Mouse (Mus musculus) lung, postnatal 14 days (tissue): ENCODE measurements around the gene Pcnx2.

Source experiments
- DNase-seq: peaks from one replicate; pipeline ENCODE4 v3.0.0; 2021

Pcnx2 gene

DNA sequence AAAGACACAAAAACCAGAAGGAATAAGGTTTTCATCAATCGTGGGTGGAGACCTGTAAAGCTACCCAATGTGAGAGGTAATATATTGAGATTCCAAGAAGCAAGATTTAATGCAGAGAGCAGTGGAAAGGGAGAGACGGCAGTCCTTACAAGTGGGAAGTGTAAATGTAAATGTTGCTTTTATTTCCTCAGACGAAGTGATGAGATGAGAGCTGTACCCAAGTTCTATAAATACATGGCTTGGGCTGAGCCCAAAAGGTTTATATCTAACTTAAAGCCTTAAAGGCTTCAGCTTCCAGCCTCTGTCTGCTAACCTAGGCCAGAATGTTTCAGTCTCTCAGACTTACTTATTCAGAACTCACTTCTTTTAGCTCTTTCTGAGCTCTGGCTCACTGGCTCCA, 8.2 kb downstream of the Pcnx2 start:
- DNase-seq = no peak

DNA sequence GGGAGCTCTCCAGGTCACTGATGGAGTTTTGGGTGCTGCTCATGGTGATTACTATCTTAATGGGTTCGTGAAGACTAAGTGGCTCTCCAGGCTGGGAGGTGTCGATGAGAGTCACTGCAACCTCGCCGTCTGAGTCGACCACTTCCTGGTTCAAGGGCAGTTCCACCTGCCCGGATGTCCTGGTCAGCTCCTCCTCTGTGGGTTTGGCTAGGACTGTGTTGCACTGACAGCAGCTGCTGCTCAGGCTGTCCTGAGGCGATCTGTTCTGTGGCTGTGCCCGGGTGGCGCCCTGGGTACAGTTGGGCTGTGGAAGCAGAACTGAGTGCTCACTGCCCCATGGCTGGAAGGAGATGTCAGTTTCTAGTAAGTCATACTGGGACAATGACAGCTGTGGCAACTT, 10.6 kb downstream of the Pcnx2 start:
- DNase-seq = no peak

DNA sequence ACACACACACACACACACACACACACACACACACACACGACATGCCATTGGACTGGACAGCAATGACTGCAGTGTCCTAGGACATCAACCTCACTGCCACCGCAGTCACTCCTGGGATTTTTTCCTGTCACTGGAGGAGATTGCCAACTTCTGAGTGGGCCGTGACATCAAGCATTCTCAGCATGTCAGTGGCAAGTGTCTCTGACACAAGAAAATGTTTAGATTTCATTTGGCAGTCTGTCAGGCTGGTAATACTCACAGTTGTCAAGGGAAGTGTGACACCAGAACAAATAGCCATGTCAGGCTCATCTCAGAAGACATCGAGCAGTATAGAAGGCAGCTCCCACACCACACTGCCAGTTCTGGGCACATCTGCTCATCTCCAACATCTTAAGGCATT, 17.7 kb downstream of the Pcnx2 start:
- no peak for DNase-seq

DNA sequence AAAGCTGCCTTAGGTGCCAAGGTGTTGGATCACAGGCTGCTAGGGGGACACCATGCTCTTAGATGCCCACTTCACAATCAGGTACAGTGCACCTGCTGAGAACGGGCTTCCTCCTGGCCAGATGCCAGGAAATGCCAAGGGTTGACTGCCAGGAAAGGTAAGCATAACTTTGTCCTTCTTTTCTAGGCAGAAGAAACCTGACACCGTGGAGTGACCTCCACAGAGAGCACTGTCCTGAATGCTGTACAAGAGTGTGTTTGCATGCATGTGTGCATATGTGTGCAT, 24.9 kb downstream of the Pcnx2 start:
- peak; percentile 23 for DNase-seq

DNA sequence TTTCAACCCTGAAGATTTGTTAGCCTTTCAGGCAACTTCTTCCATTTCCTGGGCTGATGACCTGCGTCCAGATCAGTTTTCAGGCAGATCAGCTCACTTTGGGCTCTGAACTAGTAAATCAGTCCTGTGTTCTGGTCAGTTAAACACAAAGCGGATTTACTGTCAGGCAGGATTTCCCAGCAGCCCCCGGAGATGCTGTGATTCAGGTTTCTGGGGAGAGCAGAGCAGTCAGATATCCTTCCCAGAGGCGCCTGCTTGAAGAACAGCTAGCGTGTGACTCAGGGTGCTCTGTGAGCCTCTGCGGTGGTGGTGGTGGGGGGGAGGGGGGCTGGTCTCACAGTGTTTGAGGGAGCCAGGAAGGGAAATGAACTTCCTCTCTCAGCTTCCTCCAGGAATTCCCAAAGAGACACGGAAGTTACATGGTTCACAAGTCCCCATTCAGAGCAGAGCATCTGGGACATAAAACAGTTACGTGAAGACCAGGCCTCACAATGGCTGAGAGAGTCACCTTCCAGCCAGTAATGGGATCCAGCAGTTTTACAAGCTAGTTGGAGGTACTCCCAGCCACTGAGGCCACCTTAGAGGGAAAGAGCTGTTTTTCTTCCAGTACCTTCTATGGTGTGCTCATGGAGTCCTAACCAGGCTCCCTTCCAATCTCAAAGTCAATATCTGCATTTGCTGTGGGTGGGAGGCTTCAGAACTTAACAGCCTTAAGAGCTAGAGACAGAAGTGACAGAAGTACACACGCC, 25.4 kb downstream of the Pcnx2 start:
- no peak for DNase-seq

DNA sequence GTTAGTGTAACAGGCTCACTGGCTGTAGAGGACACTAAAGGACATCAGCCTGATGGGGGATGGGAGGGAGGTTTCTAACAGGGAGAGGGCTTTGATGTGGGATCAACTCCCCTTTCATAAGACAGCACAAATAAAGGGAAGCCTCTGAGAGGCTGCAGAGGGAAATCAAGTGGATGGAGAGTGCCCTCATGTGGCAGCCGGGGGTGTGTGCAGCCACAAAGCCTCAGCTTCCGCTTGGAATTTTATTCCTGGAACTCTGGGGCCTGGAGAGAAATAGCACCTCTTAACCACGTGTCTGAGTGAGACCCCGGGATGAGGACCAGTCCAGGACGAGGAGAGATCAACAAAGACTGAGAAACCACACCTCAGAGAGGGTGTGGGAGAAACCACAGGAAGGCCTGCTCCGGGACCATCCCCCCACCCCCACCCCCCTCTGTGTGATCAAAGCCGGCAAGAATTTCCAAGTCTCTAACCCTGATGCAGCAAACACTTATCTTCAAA, 27.2 kb downstream of the Pcnx2 start:
- peak; percentile 77 for DNase-seq

DNA sequence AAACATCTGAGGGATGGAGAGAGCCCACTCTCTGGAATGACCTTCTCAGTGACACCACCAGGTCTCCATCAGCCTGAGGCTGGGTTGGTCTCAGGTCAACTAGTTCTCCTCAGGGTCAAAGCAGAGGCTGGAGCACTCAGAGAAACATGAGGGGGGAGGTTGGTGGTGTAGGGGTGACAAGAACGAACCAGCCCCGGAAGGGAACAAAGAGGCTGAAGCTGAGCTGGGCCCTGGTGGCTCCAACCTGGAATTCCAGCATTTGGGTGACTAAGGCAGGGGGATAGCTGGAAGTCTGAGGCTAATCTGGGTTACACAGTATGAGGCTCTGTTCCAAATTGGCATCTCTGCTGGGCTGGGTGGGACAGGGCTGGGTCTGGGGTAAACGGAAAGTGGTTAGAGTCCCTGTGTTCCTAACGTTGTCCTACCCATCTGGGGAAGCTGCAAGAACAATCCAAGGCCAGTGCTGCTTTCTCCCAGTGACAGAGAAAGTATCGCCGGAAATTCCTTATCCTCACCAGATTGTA, 27.9 kb downstream of the Pcnx2 start:
- DNase-seq = no peak

DNA sequence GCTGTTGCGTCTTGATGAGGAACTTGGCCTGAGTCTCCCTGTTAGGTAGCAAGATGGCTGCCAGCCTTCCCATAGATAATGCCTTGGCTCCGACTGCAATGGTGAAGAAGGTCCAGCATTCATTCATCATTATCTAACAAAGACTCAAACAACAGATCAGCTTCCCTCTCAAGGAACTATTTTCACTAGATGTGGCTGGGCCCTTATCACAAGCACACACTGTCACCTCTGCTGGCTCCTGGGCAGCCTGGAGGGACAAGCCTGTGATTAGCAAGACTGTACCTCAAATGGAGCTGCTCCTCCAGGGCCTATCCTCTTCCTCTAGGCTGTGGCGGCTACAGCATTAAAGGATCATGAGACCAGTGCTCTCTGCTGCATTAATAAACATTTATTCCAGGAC, 28.4 kb downstream of the Pcnx2 start:
- no peak for DNase-seq

DNA sequence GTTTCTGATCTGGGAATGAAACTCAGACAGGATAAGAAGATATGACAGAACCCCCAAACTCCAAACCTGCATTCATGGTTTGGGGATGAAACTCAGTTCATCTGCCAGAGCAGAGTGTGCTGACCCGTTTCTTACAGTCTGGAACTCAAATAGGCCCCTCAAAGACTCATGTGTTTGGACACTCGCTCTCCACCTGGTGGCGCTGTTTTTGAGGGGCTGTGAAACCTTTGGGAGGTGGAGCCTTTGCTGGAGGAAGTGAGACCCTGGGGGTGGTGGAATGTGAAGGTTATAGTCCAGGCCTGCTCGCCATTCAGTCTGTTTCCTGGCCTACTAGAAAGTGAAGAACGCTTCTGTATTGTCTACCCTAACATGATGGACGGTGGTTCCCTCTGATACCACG, 29.6 kb downstream of the Pcnx2 start:
- DNase-seq = no peak

DNA sequence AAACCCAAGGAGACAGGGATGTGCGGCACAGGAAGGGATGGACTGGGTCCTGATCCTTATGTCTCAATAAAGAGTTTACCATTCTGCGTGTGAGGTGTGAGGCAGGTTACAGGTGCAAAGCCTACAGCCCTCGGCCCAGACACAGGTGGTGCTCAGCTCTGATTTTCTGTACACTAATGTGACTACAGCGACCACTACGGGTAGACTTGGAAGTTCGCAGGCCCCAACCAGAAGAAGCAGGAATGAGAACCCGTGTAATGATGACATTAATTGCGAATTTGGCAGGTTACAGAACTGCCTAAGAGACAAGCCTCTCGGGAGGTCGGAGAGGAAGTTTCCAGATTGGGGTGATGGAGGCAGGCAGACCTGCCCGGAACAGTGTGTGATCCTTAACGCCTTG, 32.0 kb downstream of the Pcnx2 start:
- no peak for DNase-seq

DNA sequence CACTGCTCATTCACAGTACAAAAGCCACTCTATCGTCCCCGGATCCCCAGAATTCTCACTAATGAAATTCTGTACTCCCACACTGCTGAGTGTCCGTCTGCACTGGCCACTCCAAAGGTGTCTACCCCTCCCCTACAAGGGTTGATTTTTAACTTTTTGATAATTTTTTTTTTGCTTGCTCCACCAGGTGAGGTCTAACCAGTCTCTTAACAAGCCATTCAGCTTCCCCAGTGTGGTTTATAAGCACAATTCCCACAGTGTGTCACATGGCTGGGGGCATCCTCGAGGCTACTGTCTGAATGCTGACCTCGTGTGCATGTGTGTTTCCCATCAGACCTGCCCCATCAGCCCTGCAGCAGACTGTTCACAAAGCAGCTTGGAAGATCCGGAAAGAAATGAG, 40.9 kb downstream of the Pcnx2 start:
- no peak for DNase-seq

DNA sequence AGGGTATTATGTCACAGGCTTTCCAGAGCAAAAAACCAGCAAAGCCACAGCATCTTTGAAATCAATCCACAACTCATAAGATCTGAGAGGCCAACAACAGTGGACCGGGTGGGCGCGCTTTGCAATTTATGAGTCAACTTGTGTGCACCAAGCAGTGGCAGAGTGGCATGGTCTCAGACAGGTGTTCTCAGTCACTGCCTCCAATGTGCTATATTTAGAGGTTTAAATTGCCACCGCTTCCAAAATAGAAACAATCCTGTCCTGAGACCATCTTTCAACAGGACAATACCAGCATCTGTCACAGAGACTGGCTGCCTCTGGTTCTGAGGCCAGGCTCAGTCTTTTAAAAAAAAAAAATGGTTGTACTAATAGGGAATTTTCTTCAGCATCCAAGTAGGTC, 42.0 kb downstream of the Pcnx2 start:
- no peak for DNase-seq

DNA sequence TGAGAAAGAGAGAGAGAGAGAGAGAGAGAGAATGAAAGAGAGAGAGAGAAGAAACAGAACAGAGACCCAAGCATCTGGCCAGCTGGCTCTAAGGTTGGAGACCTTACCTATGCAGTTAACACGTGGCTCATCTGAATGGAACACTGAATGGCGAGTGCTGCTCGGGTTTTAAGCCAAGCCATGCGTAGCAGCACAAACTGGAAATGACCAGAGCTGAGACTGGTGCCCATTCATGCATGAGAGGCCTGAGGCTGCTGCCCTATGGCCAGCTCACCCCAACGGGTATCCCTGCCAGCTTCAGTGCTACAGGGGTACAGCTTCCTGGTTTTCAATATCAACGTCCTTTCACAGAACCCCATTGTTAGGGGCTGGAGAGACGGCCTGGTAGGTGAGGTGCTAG, 43.7 kb downstream of the Pcnx2 start:
- DNase-seq = no peak

DNA sequence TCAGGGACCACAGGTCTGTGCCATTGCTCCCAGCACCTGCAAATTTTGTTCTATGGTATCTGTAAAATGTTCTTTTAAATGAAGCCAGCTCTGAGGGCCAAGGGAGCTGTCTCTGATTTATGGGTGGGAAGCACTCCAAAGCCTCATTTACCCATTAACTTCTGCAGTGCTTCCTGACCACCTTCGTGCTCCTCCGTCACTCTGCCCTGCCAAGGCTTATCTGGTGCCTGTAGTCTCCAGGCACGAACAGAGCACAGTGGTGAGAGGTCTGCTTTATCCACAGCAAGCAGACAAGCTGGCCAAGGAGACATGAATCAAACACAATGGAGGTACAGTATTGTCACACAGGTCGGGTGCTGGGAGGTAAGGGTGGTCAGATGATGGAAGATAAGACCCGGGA, 44.8 kb downstream of the Pcnx2 start:
- DNase-seq = no peak

DNA sequence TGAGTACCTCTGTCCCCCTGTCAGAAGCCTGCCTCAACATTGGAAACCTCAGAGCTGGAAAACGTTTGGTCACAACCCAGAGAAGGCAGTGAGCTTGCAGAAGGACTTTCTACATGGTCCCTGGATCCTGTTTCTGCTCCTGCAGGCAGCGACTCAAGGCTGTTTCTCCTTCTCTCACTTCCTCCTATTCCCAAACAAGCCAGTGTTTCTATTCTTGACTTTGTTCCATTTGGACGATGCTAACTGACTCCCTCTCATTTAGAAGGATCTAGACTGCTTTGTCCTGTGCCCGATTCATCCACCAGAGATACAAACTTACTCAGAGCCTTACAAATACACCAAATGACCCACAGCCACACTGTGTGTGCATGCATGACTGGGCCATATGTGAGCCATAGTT, 48.9 kb downstream of the Pcnx2 start:
- no peak for DNase-seq

DNA sequence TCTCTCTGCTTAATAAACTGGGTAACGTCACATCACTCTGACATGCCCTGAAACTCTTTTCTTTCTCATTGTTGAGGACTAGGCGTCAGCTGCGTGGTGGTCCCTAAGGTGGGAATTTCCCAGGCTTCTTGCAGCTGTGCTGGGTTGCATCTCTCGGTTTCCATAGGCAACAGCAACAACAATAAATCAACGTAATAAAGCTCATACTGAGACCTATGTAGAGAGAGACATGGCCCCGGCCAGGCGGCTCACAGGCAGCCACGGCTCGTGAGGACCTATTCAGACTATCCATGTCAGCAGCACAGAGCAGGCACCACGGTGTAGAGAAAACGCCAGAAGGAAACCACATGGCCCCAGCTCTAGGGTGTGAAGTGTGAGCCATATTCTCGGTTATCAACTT, 50.3 kb downstream of the Pcnx2 start:
- no peak for DNase-seq

DNA sequence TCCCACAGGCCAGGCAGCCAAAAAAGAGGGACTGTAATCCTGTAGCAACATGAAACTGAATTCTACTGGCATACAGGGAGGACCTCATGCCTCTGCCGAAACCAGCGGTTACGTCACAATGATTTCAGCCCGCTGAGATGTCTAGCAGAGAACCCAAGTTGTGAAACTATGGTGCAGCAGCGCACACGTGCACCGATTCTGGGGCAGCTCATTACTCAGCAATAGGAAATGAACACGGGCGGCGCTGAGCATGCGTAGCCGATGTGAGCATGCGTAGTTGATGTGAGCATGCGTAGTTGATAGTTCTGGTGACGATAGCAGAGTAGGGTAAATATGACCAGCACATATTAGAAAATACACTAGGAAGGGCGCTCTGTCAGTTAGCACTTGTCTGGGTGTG, 52.8 kb downstream of the Pcnx2 start:
- no peak for DNase-seq

DNA sequence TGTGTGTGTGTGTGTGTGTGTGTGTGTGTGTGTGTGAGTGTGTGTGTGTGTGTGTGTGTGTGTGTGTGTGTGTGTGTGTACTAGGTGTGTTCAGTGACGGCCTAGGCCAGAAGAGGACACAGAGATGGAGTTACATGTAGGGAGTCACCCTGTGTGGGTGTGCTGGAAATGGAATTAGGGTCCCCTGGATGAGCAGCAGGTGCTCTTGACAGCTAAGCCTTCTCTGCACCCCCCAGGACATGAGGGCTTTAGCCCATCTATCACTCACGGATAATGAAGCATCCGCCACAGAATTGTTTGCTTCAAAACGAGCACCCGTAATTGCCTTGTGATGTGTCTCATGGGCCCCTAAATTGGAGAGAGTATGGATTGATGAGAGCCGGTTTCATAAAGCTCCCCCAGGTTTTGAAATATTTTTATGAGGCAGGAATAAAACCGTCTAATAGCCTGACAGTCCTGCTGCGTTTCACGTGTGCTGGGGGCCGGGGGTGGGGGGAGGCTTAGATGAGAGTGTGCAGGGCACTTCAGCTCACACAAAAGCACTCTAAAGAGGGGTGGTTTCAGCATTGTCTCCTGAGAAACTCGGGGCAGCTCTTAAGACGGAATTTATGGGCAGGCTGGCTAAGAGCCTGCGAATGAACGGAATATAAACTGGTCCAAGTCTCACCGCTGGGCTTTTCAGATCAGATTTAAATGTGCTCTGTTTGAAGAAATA, 54.8 kb downstream of the Pcnx2 start:
- no peak for DNase-seq

DNA sequence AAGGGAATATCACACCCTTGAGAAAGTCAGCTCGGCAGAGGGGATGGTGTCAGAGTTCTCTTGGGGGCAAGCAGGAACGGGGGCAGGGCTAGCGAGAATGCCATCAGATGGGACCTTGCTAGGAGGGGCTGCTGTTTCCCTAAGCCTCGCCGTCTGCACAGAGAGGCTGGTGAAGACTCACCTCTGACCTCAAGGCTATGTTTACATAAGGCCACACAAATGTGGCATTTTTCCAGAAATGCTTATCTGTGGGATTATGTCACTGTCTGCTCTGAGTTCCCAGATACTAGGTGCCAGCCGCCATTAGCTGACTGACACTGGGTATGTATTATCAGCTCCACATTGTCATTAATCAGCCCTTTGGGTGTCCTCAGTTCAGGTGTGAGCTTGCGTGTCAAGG, 56.0 kb downstream of the Pcnx2 start:
- DNase-seq = no peak

DNA sequence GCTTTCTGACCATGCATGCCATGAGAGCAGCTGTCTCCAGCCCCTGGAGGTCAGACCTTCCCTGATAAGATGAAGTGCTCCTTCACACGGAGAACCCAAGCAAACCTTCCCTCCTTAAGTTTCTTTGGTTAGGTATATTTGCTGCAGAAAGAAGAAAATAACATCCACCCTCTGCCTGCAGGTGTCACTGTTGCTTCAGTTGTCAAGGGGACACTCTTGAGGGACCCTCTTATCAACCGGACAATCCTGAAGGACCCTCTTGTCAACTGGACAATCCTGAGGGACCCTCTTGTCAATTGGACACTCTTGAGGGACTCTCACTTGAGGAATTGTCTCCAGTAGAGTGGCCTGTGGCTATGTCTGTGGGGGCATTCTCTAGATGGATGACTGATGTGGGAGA, 73.4 kb downstream of the Pcnx2 start:
- DNase-seq = no peak

DNA sequence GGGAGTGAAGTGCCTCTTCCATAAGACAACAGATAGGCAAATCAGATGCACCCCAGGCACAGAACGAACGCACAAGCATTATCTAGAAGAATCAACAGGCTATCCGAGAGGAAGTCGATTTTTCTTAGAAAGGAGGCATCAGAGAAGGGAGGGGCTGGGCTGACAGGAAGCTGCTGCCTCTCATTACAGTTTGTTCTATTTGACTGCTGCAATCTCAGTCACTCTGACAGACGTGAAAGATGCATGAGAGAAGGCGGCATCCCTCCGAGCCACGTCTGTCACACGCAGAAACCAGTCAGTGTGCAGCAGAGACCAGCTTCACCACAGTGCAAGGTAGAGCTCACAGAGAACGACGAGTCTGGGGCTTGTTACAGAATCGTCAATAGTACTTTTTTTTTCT, 74.4 kb downstream of the Pcnx2 start:
- no peak for DNase-seq

DNA sequence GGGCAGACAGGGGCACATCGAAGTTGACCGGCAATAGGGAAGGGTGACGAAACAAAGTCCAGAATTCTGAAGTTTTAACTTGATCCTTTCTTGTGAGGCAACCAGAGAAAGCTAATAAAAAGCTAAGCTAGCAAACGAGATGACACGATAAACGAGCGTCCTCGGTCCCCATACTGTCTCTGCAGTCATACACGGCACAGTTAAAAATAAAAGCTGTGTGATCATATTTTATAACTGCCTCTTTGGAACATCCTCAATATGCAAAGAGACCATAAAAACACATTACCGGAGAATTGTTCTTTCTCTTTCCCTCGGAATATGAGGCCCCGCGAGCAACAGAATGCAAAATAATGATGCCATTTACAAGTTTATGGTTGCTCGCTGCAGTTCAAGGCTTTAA, 76.1 kb downstream of the Pcnx2 start:
- no peak for DNase-seq

DNA sequence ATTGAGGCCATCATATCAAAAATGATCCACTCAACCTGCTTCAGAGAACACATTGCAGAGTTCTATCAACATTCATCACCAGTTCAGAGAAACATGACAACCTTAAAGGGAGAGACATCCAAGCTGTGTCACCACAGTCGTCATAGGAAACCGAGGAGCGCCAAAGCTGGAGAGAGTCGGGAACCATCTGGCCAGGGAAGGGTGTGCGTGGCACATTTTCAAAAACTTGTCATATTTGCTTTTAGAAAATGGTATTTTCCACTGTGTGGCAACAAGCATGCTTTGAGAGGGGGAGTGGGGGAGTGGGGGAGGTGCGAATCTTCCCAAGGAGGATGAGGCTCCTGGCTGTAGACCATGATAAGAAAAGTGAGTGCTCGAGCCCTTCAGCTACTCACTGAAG, 78.3 kb downstream of the Pcnx2 start:
- DNase-seq = peak; percentile 66

DNA sequence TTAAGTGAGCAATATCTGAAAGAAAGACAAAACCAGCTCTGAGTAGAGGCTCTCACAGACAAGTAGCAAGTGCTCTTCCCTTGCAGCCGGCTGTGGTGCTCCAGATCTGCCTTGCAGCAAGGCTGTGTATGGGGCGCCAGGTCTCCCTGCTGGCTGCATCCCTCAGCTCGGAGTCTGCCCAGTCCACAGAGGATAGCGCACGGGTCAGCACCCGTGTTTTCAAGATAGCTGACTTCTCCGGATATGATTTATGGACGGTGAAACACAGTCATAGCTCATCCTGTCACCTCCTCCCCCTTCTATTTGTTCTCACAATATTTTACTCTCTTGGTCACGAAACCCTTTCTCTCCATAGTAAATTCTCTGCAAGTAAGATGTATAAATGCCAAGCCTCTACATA, 79.3 kb downstream of the Pcnx2 start:
- DNase-seq = no peak

DNA sequence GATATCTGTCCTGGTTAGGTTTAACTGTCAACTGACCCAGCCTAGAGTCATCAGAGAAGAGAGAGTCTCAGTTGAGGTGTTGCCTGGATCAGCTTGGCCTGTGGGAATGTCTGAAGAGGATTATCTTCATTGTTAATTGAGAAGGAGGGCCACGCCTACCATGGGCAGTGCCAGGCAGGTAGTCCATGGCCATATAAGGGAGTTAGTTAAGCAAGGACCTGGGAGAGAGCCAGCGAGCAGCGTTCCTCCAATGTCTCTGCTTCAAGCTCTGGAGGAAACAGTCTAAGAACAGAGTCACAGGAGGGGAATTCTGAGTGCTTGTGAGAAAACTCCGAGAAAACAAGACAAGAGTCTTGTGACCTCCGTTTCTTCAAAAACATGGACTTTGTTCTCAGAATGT, 81.4 kb downstream of the Pcnx2 start:
- DNase-seq = no peak
